Mouse (Mus musculus) retina, embryonic 14.5 days (tissue): Measurements from ENCODE around the gene Cfd.

ENCODE experiments used
- DNase-seq: peaks from one replicate; pipeline ENCODE4 v3.0.0-alpha.2; 2015; ENCODE audit warnings: low spot score

Cfd gene

DNA sequence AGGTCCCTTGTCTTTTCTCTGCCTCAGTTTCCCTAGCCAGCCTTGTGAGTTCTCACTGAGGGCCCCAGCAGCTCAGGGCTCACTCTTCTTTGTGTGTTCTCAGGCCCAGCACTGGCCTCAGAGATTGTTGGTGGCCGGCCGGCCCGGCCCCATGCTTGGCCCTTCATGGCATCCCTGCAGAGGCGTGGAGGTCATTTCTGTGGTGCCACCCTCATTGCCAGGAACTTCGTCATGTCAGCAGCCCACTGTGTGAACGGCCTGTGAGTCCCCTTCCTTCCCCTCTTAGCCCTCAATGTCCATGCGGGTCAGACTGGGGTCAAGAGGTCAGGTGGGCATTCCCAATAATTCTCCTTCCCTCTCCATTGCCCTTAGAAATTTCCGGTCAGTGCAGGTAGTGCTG, 4.0 kb upstream of the Cfd start:
- DNase-seq: no peak

DNA sequence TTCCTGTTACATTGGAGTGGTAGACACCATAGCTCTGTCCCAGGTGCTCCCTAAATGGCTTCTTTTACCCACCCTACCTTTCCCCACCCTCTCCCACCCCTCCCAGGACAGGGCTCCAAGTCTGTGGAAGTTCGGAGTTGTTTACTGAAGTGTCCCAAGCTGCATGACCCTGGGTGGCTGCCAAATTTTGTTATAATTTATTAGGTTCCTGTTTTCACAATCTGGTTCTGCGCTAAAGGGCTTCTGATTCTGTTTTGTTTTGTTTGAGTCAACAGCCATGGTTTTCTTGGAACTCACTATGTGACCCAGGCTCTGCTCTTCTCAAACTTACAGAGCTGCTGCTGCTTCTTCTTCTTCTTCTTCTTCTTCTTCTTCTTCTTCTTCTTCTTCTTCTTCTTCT, 1.3 kb upstream of the Cfd start:
- DNase-seq: no peak

DNA sequence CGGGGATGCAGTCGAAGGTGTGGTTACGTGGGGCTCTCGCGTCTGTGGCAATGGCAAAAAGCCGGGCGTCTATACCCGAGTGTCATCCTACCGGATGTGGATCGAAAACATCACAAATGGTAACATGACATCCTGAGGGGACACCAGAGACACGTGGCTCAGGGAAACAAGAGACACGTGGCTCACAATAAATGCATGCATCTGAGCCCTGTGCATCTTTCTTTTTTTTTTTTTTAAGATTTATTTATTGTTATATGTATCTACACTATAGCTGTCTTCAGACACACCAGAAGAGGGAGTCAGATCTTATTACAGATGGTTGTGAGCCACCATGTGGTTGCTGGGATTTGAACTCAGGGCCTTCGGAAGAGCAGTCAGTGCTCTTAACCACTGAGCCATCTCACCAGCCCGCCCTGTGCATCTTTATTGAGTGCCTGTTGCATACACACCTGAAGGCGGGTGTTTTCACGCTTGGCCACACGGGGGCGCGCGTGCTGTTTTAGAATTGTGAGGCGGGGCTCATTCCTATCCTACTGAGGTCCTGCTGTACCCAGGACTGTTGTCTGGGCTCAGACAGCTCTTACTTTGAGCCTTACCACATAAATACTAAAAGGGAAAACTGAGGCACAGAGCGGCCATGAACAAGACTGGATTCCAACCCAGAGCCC, 1.9 kb downstream of the Cfd start:
- DNase-seq: peak; percentile 89

DNA sequence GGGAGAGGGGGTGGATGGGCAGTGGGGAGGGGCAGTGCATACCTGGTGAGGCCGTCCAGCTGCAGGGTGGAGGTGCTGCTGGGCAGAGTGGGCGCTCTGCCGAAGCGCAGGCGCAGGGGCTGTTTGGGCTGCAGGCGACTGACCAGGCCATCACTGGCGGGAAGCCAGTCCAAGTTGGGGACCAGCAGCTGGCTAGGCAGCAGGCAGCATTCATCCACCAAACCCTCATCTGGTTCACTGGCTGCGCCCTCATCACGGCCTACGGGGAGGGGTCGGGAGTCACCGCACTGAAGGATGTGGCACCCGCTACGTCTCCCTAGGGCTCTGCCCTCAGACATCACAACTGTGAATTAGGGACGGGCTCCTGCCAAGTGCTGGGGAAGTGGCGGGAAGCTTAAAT, 5.7 kb downstream of the Cfd start:
- no peak for DNase-seq

DNA sequence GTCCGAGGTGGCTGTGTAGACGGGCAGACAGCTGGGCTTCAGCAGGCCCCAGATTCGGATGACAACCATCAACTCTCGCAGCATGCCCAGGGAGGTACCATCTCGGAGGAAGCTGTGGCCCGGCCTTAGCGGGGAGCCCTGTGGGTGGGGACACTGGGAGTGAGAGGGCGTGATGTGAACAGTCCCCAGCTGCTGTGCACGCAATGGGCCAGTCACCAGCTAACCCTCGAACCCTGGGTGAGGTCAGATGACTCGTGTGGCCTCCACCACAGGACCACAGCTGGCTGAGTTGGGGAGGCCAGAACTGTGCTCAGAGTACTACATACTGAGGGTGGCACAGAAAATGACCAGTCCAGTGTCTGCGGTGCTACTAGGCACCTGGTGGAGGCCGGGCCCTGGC, 6.2 kb downstream of the Cfd start:
- no peak for DNase-seq

DNA sequence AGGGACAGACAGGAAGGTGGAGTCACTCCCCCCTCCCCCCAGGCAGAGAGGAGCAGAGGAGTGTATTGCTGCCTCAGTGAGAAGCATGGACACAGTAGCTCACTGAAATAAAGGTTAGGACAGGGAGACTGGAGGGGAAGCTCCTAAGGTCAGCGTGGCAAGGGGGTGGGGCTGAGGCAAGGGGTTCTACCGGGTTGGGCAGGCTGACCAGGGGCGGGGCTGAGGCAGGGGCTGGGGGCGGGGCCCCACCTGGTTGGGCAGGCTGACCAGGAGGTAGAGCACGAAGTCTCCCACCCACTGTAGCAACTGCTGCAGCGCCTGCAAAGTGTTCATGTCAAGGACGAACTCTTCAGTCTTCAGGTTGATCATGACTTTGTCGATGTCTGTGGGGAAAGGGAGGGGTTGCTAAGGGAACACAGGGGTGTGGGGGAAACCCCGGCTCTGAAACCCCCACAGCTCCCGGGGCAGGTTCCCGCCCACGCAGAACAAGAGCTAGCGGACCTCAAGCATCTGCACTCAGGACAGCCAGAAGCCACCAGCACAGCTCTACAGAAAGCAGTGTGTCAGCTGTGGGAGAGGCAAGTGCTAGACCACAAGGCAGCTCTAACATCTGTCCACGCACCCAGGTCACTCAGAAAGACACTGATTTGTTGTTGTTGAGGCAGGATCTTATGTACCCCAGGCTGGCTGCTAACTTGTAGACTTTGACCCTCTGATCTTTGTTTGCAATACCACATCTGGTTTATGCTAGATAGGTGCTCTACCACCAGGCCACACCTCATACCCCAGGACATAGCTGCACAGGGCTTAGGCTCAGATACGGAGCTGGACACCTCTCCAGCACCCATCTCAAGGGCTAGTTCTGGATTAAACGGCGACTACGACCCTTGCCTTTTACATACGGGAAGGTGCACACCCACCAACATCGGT, 6.9 kb downstream of the Cfd start:
- DNase-seq: no peak

DNA sequence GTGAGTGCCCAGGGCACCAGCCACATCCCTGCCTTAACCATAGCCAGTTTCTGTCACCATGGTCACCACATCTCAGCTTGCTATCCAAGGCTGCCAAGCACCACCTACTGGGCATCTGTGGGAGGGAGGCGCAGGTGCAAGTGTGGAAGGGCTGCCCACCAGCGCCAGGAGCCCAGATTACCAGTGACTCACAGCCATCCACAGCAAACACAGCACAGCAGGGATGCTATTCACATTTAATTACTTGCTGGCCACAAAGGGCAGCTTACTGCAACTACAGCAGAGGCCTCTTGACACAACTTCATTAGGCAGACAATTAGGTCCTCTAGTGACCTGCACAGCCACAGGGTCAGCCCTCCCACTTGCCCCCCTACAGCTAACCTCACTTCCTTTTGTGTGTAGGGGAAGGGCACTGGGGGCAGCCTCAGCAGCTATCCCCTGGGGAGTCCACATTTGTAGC, 10.3 kb downstream of the Cfd start:
- peak; percentile 92 for DNase-seq

DNA sequence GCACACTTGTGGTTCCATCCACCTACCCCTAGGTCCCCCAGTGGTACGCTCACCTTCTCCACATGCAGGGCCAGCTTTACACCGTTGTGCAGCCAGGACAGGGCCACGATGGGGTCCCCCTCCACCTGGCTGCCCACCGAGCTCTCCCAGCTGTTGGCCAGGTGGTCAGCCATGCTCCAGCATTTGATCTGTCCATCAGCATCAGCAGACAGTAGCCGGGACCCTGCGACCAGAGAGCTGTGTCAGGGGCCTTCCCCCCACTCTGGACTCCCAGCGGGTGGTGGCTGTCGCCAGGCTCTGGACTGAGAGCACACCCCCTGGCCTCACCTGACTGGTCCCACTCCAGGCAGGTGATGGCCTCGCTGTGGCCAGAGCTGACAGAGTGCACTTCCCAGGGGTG, 16.1 kb downstream of the Cfd start:
- no peak for DNase-seq

DNA sequence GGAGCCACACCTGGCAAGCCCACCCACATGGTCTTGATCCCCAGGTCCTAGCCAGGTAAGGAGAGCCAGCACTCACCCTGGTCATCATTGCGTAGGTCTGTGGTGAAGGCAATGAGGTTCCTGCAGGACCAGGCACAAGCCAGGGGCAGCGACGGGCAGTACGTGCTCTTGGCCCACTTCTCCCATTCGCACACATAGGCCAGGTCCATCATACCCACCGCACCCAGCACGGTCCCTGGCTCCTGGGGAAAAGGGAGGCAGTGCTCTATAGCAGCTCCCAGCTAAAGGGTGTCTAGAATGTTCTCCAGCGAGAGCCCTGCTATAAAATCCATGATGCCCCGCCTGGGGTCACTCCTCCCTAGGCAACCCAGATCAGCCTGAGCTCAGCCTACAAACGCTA, 16.8 kb downstream of the Cfd start:
- DNase-seq: no peak

DNA sequence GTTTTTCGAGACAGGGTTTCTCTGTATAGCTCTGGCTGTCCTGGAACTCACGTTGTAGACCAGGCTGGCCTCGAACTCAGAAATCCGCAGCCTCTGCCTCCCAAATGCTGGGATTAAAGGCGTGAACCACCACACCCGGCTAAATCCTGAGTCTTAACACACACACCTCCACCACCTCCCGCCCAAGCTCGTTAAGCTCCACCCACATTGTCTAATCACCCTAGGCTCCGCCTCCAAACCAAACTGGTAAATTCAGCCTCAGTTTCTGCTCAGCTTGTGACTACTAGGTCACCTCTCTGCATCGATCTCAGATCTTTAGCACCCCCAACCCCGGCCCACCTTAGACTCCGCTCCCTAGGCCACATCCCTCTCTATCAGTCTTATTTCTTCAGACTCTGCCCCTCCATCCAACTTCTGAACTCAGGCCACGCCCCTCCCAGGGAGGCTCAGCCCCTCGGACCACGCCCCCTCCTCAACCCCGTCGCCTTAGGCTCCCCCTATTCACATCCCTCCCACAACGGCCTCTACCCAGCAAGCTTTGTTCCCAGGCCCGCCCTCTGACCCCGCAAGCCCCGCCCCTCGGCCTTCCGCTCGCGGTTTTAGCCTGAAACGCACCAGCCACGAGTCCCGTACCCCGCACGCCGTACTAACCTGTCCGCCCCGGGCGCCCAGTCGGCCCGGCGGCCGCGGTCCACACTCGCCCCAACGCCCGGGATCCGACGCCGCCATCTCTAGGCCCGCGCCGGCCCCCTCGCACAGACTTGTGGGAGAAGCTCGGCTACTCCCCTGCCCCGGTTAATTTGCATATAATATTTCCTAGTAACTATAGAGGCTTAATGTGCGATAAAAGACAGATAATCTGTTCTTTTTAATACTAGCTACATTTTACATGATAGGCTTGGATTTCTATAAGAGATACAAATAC, 17.8 kb downstream of the Cfd start, which contains the start of gene Med16:
TSS of gene Med16 (minus strand) at position 757 of the 925 bp plus-strand sequence.
- DNase-seq: peak; percentile 98

DNA sequence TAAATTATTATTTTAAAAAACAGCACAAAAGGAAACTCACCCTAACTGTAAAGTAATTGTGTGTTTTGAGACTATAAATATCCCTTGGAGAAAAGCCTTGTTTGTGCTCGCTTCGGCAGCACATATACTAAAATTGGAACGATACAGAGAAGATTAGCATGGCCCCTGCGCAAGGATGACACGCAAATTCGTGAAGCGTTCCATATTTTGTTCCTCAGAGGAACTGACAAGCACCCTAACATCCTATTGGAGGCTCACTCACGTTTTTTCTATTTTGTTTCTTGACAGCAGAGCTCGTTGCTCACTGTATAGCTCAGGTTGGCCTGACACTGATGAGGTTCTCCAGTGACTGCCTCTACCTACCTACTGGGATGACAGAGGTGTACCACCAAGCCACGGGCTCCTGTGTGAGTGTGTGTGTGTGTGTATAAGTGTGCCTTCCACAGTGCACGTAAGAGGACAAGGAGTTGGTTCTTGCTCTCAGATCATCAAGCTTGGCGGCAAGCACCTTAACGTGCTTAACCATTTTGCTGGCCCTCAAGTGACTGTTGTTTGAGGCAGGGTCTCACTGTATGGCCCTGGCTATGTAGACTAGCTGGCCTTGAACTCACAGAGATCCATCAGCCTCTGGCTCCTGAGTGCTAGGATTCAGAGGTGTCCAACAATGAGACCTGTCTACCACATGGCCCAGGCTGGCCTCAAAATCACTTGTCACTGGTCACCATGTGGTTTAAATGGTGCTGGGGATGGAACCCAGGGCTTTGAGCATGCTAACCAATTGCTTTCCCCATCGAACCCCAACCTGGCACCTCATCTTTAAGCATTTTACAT, 18.7 kb downstream of the Cfd start:
- DNase-seq: no peak

DNA sequence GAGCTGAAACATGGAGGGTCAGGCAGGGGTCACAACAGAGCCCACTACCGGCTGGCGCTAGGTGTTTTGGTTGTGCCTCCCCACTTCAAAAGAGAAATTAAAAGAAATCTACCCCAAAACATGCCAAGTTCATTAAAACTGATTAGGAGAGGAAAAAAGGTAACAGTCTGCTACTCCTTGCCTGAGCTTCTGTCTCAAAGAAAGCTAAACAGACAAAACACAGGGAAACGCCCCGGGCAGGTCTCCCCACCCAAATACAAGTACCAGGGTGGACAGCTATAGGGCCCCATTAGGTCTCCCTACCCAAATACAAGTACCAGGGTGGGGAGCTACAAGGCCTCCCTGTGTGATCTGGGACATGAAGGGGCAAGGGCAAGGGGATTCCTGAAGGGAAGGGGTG, 19.9 kb downstream of the Cfd start, which contains the start of gene Gm26602:
TSS of gene Gm26602 (plus strand) at position 301 of the 400 bp plus-strand sequence.
- no peak for DNase-seq

DNA sequence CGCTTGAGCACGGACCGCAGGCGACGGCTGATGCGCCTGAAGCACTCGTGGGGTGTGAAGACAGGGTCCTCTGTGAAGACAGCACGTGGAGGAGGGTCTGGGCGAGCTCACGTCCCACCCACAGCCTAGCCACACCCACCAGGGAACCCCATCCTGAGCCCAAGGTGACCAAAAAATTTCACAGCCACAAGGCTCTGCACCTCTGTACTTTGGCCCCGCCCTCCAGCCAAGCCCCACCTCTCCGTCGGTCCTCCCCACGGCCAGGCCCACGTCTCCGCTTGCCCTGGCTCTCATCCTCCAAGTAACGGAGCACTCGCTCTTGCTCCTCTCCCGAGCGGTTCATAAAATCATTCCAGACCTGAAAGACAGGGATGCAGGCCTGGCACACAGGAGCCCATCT, 21.8 kb downstream of the Cfd start:
- DNase-seq: no peak

DNA sequence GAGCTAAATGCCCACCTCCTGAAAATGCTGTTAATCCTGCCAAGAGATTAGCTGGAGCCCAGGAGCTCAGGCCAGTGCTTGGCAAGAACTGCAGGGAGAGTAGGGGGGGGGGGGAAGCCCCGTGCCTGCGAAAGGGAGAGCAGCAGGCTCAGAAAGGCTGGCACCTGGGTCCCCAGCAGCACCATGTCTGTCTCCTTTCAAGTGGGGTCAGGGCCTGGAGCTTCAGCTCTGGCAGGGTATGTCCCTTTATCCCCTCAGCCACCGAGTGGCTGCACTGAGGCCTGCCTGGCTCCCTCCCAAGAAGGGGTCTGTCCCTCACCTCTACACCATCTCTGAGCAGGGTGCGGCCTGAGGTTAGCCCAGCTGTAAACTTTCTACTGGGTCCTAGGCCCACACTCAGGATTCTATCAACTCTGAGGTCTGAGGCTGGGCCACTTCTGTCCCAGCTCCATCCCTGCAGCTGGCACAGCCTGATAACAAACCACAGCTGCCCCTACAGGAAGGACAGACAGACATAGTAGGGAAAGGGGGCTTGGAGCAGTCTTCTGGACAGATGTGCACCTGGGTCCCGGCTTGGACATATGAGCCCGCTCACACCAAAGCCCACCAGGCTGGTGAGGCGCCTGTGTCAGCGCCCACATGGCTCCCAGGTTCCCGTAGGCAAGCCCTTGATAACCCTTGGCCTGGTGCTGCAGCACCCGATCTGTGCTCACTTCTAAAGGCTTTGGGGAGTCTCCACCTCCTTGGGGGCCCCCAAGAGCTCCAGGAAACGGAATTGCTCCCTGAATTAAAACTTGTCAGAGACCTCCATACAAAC, 23.7 kb downstream of the Cfd start:
- no peak for DNase-seq

DNA sequence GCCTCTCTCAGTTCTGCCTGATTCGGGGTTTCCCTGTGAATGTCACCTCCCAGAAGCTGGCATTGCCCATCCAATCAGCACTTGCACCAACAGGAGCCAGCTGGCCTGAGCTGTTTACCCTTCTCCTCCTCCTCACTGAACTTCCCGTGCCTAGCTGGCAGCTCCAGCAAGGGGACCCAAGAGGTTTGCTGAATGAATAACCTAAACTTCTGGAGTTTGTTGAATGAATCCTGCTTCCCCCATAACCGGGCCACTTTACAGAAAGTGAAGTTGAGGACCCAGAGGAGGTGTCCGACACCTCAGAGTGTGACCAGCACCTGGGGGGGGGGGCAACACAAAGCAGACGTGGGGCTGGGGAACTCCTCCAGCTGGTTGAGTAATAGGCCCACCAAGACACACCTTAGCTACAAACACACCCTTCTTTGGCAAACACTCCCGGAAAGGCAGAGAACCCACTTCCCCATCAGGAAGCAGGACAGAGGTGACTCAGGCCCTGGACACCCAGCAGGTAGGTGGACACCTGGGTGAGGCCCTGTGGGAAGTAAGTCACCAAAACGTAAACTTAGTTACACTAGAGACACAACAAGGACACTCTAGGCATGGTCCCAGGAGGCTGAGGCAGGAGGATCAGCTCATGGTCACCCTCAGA, 24.4 kb downstream of the Cfd start:
- no peak for DNase-seq

DNA sequence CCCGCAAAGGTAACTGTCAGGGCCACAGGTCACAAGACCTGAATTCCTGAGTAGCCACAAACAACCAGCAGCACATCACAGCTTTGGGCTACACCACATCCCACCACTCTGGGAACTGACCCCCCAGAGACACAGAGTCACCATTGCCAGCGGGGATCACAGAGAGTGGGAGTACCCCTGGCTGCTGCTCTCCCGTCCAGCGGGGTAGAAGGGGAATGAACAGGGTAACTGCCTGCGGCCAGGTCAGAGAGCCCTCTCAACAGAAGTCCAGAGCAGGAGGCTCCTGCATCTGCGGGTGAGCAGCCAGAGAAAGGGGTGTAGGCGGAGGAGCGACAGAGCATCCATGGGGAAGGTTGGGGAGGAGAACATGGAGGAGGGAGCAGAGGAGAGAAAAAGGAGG, 25.4 kb downstream of the Cfd start:
- no peak for DNase-seq

DNA sequence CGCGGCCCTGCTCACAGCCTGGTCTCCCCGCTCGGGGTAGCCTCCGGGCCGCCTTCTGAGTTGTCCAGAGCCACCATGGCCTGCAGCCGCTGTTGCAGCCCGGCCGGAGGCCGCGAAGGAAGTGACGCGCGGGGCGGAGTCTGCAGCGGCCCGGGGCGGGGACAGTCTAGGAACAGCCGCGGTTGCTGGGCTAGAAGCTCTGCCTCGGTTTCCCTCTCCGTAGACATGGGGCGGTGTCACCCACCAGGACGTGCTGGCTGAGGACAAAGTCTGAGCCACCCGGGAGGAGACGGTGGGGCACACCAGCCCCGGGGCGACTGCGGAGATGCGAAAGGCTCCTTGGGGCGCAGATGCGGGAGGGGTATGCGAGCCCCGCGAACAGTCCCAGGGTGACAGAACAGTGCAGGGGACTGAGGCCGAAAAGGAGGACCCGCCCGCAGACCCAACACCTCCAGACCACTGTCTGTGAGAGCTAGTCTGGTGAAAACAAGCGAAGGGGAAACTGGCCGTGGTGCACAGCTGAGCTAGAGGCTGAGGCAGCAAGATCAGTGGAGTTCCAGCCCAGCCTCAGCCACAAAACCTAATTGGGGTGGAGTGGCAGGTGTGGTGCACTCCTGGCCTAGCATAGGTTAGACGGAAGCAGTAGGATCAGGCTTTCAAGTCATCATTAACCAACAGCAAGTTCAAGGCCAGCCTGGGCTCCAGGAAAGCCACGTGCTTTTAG, 26.3 kb downstream of the Cfd start, which contains the start of gene Kiss1r:
TSS of gene Kiss1r (plus strand) at position 164 of the 724 bp plus-strand sequence.
- peak; percentile 84 for DNase-seq

DNA sequence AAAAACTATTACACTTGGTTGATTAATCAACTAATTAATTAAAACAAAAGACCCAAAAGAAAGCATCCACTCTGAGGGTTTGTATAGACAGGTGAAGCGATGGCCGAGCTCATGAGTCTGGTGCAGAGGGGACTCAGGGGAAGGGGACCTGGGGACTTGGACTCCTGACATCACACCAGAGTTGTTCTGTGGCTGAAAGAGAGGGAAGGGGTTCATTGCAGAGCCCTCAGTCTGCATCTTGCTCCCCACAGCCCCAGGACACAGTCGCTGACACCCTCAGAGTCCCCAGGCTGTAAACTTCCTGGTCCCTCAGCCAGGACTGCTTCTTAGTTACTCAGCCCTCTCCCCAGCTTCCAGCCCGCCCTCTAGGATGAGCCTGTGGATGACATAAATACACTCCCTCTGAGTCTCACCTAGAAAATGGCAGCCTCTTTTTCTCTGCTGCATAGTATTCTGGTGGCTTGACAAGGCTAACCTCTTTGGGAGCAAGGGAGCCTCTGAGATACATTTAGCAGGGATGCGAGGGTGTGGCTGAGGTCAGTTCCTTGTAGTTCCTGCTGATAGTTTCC, 27.0 kb downstream of the Cfd start:
- DNase-seq: no peak
